Mouse (Mus musculus) heart, adult 9 months (tissue): ENCODE measurements around the gene Tcf12.

Experiments
- DNase-seq, 2 experiments: peaks; one replicate each; pipeline ENCODE4 v3.0.0; 2022; ENCODE audit warnings: low spot score in 2 of 2

Tcf12 gene

GRCm38 (mm10) chr9:71841850-71842249 lies 269.8 kb downstream of the Tcf12 start:
- DNase-seq = no peak

GRCm38 (mm10) chr9:71837366-71837765 lies 274.3 kb downstream of the Tcf12 start:
- DNase-seq = no peak

DNA sequence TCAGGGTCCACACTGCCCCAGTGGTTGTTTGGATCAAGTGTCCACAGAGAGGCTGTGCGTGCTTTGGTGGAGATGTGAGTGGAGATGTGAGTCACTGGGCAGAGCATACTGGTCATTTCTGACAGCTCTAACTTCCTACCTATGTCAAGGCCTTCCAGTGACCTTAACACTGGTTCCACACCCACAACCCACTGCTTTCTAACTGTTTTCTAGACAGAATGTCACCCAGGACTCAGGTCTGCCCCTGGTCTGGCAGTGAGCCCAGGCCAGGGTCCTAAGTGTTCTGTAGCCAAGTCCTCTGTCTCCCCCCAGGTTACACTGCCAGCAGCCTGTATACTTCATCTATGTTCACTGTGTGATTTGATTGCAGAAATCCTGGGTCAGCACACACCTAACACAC lies 275.3 kb downstream of the Tcf12 start:
- DNase-seq = no peak

GRCm38 (mm10) chr9:71835203-71835815 lies 276.4 kb downstream of the Tcf12 start:
- DNase-seq = no peak

- no peak for DNase-seq
Measured at GRCm38 (mm10) chr9:71834707-71835106, 277.0 kb downstream of the Tcf12 start.

DNA sequence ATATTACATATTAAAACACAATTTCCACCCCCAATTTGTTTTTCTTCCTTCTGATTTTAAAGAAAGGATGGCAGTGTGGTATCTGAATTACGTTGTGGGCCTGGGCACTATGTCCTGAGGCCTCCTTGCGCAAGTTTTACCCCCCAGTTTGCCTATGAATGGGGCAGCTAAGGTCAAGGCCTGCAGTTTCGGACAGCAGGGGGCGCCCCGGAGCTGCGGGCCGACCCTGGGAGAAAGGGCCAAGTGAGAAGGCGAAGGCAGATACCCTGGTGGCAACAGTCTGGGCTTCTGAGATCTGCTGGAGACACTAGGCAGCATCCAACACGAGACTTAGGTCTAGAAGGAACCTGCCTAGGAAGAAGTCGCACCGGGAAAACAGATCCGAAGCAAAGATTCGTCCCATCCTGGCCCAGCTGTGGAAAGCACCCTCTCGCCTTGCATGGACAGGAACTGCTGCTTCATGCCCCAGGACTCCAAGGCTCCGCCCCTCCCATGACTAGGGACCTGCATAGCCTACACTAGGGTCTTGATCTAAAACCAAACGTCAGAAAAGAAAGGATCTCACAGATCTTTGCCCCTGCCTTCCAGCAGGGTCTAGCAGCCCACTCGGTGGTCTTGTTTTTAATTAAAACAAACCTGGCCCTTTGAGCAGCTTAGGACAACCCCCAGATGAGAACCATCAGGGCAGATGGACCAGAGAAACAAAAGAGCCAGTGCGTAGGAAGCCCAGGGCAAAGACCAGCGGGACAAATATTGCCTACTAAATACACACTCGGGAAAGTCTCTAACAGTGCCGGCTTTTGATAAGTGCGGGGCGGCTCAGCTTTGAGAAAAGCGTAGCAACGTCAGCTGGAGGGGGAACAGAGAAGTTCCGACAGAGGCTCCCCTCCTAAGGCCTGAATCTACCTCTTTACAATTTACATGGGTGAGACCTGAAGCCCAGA lies 279.6 kb downstream of the Tcf12 start:
- peak; percentile 56 to 70 for DNase-seq

GRCm38 (mm10) chr9:71830994-71831393 lies 280.7 kb downstream of the Tcf12 start:
- DNase-seq = no peak

DNA sequence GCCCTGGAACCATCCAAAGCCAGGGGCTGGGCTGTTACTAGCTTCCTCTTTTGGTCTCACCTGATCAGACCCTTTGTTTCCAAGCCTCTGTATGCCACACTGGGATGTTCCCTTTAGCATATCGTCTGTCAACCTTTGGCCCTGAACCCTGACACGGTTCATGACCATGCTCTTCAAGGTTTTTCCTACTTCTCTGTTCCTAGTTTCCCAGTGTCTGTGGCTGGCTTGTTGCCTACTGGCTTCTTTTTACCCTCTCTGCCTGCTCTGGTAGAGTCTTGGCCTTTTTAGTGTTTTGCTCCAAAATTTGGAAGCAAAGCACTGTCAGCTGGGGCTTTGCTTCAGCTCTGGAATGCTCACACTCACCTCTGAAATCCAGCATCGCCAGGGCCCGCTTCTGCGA lies 281.3 kb downstream of the Tcf12 start:
- no peak for DNase-seq

DNA sequence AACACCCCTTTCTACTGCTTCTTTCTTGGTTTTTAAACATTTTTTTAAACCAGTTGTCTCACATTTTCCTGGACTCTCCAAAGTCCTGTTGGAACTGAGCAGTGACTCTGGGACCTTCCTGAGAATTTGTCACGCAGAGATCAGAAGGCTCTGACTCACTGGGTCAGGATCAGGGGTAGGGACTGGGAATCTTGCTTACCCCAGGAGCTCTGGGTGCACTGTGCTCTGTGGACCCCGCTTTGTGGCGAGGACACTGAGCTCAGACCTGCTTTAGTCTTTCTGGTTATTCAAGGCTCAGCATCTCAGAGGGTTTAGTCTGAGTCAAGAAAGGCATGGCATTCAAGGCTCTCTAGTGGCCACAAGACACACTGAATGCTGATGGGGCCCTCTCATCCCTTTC lies 281.9 kb downstream of the Tcf12 start:
- DNase-seq = no peak

DNA sequence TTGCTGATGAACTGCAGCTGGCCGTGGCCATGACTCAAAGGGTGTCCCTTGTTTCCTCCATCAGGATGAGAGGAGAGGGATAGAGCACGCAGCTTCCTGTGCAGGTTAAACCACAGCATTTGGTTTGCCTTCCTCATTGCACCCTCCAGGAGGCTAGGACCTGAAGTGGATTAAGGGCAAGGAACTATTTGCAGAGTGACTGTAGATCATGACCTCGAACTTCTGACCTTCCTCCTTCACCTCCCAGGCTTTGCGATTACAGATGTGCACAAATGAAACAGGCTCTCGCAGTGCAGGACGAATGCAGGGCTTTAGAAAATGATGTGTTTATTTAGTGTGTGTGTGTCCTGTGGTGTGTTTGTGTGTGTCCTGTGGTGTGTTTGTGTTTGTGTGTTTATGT lies 282.5 kb downstream of the Tcf12 start:
- no peak for DNase-seq

- no peak for DNase-seq
Measured at GRCm38 (mm10) chr9:71827371-71827770, 284.3 kb downstream of the Tcf12 start.

- DNase-seq = peak; percentile 85 to 88
Measured at GRCm38 (mm10) chr9:71826040-71826525, 285.6 kb downstream of the Tcf12 start.

- no peak for DNase-seq
Measured at GRCm38 (mm10) chr9:71822003-71822402, 289.7 kb downstream of the Tcf12 start.

- DNase-seq = no peak
Measured at GRCm38 (mm10) chr9:71818453-71818852, 293.2 kb downstream of the Tcf12 start.

DNA sequence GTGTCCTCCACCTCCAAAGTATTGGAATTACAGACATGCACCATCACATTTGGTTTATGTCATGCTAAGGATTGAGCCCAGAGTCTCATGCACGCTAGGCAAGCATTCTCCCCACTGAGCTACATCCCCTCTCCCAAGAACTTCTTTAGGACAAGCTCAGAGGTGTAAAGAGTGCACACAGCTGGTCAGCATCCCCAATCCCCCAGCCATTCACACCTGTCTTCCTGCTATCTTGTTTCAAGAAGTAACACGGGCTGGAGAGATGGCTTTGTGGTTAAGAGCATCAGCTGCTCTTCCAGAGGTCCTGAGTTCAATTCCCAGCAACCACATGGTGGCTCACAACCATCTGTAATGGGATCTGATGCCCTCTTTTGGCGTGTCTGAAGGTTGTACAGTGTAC lies 295.6 kb downstream of the Tcf12 start:
- DNase-seq = no peak

DNA sequence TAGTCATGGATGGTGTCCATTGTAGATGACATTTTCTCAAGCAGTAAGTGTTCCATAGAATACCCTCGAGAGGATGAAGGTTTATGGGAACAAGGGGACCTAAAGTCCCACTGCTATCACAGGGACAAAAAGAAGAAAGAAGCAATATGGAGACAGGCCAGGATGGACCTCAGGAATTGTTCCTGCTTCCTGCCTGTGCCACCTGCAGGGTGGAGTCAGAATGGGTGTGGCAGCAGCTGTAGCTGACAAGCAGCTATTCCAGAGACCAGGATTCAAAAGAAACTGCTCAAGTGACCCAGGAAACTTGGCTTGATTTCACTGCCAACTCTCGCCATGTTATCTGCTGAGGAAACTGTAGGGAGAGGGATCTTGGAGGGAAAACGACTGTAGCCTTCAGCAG lies 298.1 kb downstream of the Tcf12 start:
- DNase-seq = no peak

GRCm38 (mm10) chr9:71812914-71813313 lies 298.8 kb downstream of the Tcf12 start:
- DNase-seq = no peak

- no peak for DNase-seq
Measured at GRCm38 (mm10) chr9:71812402-71812801, 299.3 kb downstream of the Tcf12 start.

GRCm38 (mm10) chr9:71811404-71811803 lies 300.3 kb downstream of the Tcf12 start:
- no peak for DNase-seq

DNA sequence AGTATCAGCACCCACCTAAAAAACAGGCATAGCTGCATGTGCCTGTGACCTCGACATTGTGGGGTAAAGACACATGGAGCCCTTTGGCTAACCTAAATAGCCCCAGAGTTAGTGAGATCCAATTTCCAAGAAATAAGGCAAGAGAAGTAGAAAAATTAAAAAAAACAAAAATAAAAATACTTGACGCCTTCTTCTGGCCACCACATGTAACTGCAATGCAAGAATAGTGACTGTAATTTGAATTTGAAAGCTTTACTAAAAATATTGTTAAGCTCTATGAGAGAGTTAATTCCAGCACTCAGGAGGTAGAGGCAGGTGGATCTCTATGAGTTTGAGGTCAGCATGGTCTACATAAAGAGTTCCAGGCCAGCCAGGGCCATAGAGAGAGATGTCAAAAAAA lies 300.9 kb downstream of the Tcf12 start:
- no peak for DNase-seq

- no peak for DNase-seq
Measured at GRCm38 (mm10) chr9:71808640-71809254, 302.9 kb downstream of the Tcf12 start.

DNA sequence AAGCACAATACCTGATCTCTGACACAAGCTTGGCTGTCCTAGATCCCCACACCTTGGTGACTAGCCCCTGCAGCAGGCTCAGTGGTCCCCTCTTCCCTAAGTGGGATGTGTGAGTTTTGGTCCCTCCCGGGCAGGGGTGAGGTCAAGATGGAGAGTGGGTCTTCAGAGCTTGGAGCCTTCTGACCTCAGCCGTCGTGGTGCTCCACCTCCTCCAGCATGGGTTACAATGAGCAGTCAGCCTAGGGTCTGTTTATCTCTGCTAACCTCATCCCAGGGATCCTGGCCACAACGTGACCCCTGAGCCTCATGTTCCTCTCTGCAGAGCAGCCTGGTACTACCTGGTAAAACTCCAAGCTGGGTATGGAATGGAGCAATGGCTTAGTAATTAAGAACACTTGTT lies 303.9 kb downstream of the Tcf12 start:
- DNase-seq = no peak

DNA sequence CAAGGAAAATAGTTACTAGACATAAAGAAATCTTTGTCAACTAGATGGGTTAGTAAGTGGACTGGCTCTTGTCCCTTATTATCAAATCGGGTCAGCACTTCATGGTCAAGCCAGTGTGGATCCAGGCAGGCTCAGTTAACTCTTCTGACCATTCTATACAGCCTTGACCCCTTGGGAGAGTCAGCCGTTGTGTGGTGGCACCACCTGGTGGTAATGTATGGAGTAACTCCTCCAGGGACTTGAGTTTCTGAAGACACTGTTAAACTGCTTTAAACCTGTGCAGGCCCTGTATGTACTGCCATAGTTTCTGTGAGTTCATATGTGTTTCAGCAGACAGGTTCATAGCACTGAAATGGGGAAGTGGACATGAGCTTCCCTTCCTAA lies 305.3 kb downstream of the Tcf12 start:
- peak; percentile 38 to 70 for DNase-seq
